Mouse (Mus musculus) left cerebral cortex, adult 2 months (tissue): Measurements from ENCODE around the gene Gpr85. TPM values are rescaled to one million over a fixed set of nuclear protein-coding genes. Genes with fewer than 3 reads are reported as not detected.
"Not testable (repeated sequence)": the region's sequence is repeated elsewhere in the genome, so short reads cannot be mapped to it uniquely, and the experiment has no call there.

Experiments
- DNase-seq, 2 experiments: peaks; one replicate each; pipeline ENCODE4 v3.0.0; 2021 to 2022; ENCODE audit warnings: low spot score in 2 of 2, mixed read lengths in 1 of 2; ENCODE audit errors: extremely low spot score in 1 of 2
- H3K27ac ChIP-seq: fragments of 200-600 bp; 2 replicates; pipeline ENCODE4 v1.8.1; 2022
- H3K4me3 ChIP-seq: fragments of 200-600 bp; 2 replicates; pipeline ENCODE4 v1.8.1; 2022
- CTCF ChIP-seq: fragments of 200-600 bp; IDR thresholded peaks from 2 replicates; pipeline ENCODE4 v1.8.1; 2022; ENCODE audit warnings: antibody characterized with exemption, mild to moderate bottlenecking, moderate library complexity
- intact Hi-C: fragments of 180-260 bp; cut with DNase I; formaldehyde crosslinking; loops from one replicate; pipeline ENCODE4 v1.15.1; 2025
- total RNA-seq, 2 experiments: library from RNA; stranded (reverse); gene quantifications; 2 replicates each; pipeline ENCODE4 v1.2.3; 2021

Gene Gpr85
- total RNA-seq, 2 experiments from 2014 or later: 34.0 to 37.7 TPM

GRCm38 (mm10) chr6:13853244-13853643 is 13.5 kb upstream of the Gpr85 start:
- TF ChIP-seq CTCF: no peak
- Histone ChIP-seq H3K27ac (no peak overlapping the region), H3K4me3 (no peak overlapping the region)
- intact Hi-C loops: no loop called here
- no peak for DNase-seq

- intact Hi-C loops, DNase-seq, H3K27ac ChIP-seq, H3K4me3 ChIP-seq: not testable (repeated sequence)
Measured at GRCm38 (mm10) chr6:13846031-13846430, 6.3 kb upstream of the Gpr85 start.

- Histone ChIP-seq H3K27ac (peak overlapping the region; percentile 100), H3K4me3 (peak overlapping the region; percentile 75)
- peak; percentile 83 to 84 for DNase-seq
- intact Hi-C loops: loop anchor here (2.0 to 10.0 kb wide), 10 partner anchors 32 to 668 kb away; partner anchors contain the start of genes 2610001J05Rik, Bmt2 and Tmem168
- TF ChIP-seq CTCF: no peak
Measured at GRCm38 (mm10) chr6:13838677-13839344, 931 bp downstream of the Gpr85 start.

GRCm38 (mm10) chr6:13837916-13838676 is 1.6 kb downstream of the Gpr85 start:
- peak; percentile 20 to 28 for DNase-seq
- intact Hi-C loops: loop anchor here (2.0 to 10.0 kb wide), 10 partner anchors 33 to 669 kb away; partner anchors contain the start of genes 2610001J05Rik, Bmt2 and Tmem168
- no peak for TF ChIP-seq CTCF
- H3K27ac ChIP-seq: peak overlapping the region; percentile 100
- peak overlapping the region; percentile 75 for H3K4me3 ChIP-seq

- intact Hi-C loops: loop anchor here (5.0 to 10.0 kb wide), 9 partner anchors 80 to 670 kb away; partner anchors contain the start of genes Bmt2 and Tmem168
- Histone ChIP-seq H3K4me3 (peak overlapping the region; percentile 75), H3K27ac (peak overlapping the region; percentile 100)
- no peak for TF ChIP-seq CTCF
- no peak for DNase-seq
Measured at GRCm38 (mm10) chr6:13836967-13837570, 2.7 kb downstream of the Gpr85 start.

GRCm38 (mm10) chr6:13835720-13836665 is 3.7 kb downstream of the Gpr85 start:
- intact Hi-C loops: loop anchor here (5.0 to 10.0 kb wide), 9 partner anchors 79 to 671 kb away; partner anchors contain the start of genes Bmt2 and Tmem168

GRCm38 (mm10) chr6:13832770-13833169 is 7.0 kb downstream of the Gpr85 start:
- intact Hi-C loops: loop anchor here (10.0 kb wide), 1 partner anchor 572 kb away; no protein-coding TSS in a partner anchor
- no peak for TF ChIP-seq CTCF
- no peak for DNase-seq
- Histone ChIP-seq H3K4me3 (no peak overlapping the region; the same call in 1 of the 2 replicates), H3K27ac (no peak overlapping the region)

More at GRCm38 (mm10) chr6:13835720-13836665, 3.7 kb downstream of the Gpr85 start:
- peak overlapping the region; percentile 75 for H3K4me3 ChIP-seq
- TF ChIP-seq CTCF: no peak; the same call in none of the 2 replicates
- peak overlapping the region; percentile 100 for H3K27ac ChIP-seq
- peak; percentile 35 to 46 for DNase-seq

GRCm38 (mm10) chr6:13828877-13829276 is 10.9 kb downstream of the Gpr85 start:
- intact Hi-C loops: no loop called here
- no peak for TF ChIP-seq CTCF
- no peak for DNase-seq
- H3K4me3 ChIP-seq: no peak overlapping the region
- H3K27ac ChIP-seq: no peak overlapping the region

- no peak for TF ChIP-seq CTCF
- no peak for DNase-seq
- intact Hi-C loops: no loop called here
- H3K4me3 ChIP-seq: no peak overlapping the region
- H3K27ac ChIP-seq: no peak overlapping the region
Measured at GRCm38 (mm10) chr6:13816661-13817060, 23.1 kb downstream of the Gpr85 start.

- no peak for TF ChIP-seq CTCF
- H3K4me3 ChIP-seq: no peak overlapping the region
- DNase-seq: no peak
- intact Hi-C loops: no loop called here
- H3K27ac ChIP-seq: no peak overlapping the region
Measured at GRCm38 (mm10) chr6:13812157-13812556, 27.6 kb downstream of the Gpr85 start.

GRCm38 (mm10) chr6:13800071-13800470 is 39.7 kb downstream of the Gpr85 start:
- TF ChIP-seq CTCF: no peak
- Histone ChIP-seq H3K4me3 (no peak overlapping the region), H3K27ac (no peak overlapping the region)
- intact Hi-C loops: no loop called here
- DNase-seq: no peak
